Mouse (Mus musculus): ENCODE results near the gene Vmn1r93. TPM values are rescaled to one million over a fixed set of nuclear protein-coding genes. Genes with fewer than 3 reads are reported as not detected.
"Not testable (repeated sequence)": the region's sequence is repeated elsewhere in the genome, so short reads cannot be mapped to it uniquely, and the experiment has no call there.

Gene Vmn1r93
- polyA plus RNA-seq (2014; fragmentation: Nextera tagmentation; extraction: Ambion mirVana) = not detected in 2 replicates

- not testable (repeated sequence) for H3K4me1 ChIP-seq (ENCODE audit: control insufficient read depth, insufficient read depth, low read length); H3K4me2 ChIP-seq; H3K4me3 ChIP-seq (ENCODE audit: low read depth, low read length); H3K9me3 ChIP-seq (replicated peaks; ENCODE audit: control insufficient read depth, low read length); H3K36me3 ChIP-seq (ENCODE audit: control insufficient read depth, insufficient read depth, low read length); H3K9ac ChIP-seq (ENCODE audit: low read depth, low read length); H3K27ac ChIP-seq (ENCODE audit: low read depth, low read length); ATAC-seq (replicated peaks; ENCODE audit: insufficient number of reproducible peaks, low FRiP score, low TSS enrichment); H3K27me3 ChIP-seq (ENCODE audit: control insufficient read depth, insufficient read depth, low read length)
- WGBS (ENCODE audit: insufficient replicate concordance) = no CpG with 5 or more reads among the region's 5 CpGs
These were observed at the start of gene Vmn1r93 for GRCm38 (mm10) chr7:20138988-20139387. Vmn1r93 (minus strand) TSS chr7:20139088.

GRCm38 (mm10) chr7:20168277-20168676 lies 29.4 kb upstream of the Vmn1r93 start, which contains the start of gene Vmn1r94:
Vmn1r94 (minus strand) TSS chr7:20168377.
- WGBS (ENCODE audit: insufficient replicate concordance) = no CpG with 5 or more reads among the region's 3 CpGs
- ATAC-seq (replicated peaks; ENCODE audit: insufficient number of reproducible peaks, low FRiP score, low TSS enrichment); H3K27ac ChIP-seq (ENCODE audit: low read depth, low read length); H3K9ac ChIP-seq (ENCODE audit: low read depth, low read length); H3K27me3 ChIP-seq (ENCODE audit: control insufficient read depth, insufficient read depth, low read length); H3K4me3 ChIP-seq (ENCODE audit: low read depth, low read length); H3K9me3 ChIP-seq (replicated peaks; ENCODE audit: control insufficient read depth, low read length); H3K4me1 ChIP-seq (ENCODE audit: control insufficient read depth, insufficient read depth, low read length); H3K36me3 ChIP-seq (ENCODE audit: control insufficient read depth, insufficient read depth, low read length); H3K4me2 ChIP-seq: not testable (repeated sequence)

GRCm38 (mm10) chr7:20122479-20122878 lies 16.4 kb downstream of the Vmn1r93 start, which contains the start of gene Gm16442:
Gm16442 (minus strand) TSS chr7:20122579.
- ATAC-seq (replicated peaks; ENCODE audit: insufficient number of reproducible peaks, low FRiP score, low TSS enrichment); H3K36me3 ChIP-seq (ENCODE audit: control insufficient read depth, insufficient read depth, low read length); H3K9ac ChIP-seq (ENCODE audit: low read depth, low read length); H3K27me3 ChIP-seq (ENCODE audit: control insufficient read depth, insufficient read depth, low read length); H3K4me3 ChIP-seq (ENCODE audit: low read depth, low read length); H3K4me2 ChIP-seq; H3K4me1 ChIP-seq (ENCODE audit: control insufficient read depth, insufficient read depth, low read length); H3K27ac ChIP-seq (ENCODE audit: low read depth, low read length); H3K9me3 ChIP-seq (replicated peaks; ENCODE audit: control insufficient read depth, low read length): not testable (repeated sequence)
- WGBS (ENCODE audit: insufficient replicate concordance) = no CpG with 5 or more reads among the region's 2 CpGs

GRCm38 (mm10) chr7:20099380-20099779 lies 39.5 kb downstream of the Vmn1r93 start, which contains the start of gene Vmn1r91:
Vmn1r91 (plus strand) TSS chr7:20099680.
- H3K9me3 ChIP-seq (replicated peaks; ENCODE audit: control insufficient read depth, low read length); ATAC-seq (replicated peaks; ENCODE audit: insufficient number of reproducible peaks, low FRiP score, low TSS enrichment); H3K27me3 ChIP-seq (ENCODE audit: control insufficient read depth, insufficient read depth, low read length); H3K4me3 ChIP-seq (ENCODE audit: low read depth, low read length); H3K4me1 ChIP-seq (ENCODE audit: control insufficient read depth, insufficient read depth, low read length); H3K4me2 ChIP-seq; H3K27ac ChIP-seq (ENCODE audit: low read depth, low read length); H3K36me3 ChIP-seq (ENCODE audit: control insufficient read depth, insufficient read depth, low read length); H3K9ac ChIP-seq (ENCODE audit: low read depth, low read length): not testable (repeated sequence)
- WGBS (ENCODE audit: insufficient replicate concordance) = 80% methylated on average over 5 of the region's 5 CpGs

Other genes starting within 250 kb of the Vmn1r93 start
- gene Pvr, start 217.9 kb downstream of the Vmn1r93 start, polyA plus RNA-seq (2014; fragmentation: Nextera tagmentation; extraction: Ambion mirVana) = 12.0 and 13.0 TPM in 2 replicates
- gene Igsf23, start 188.3 kb downstream of the Vmn1r93 start, polyA plus RNA-seq (2014; fragmentation: Nextera tagmentation; extraction: Ambion mirVana) = 0.84 and 2.0 TPM in 2 replicates
- gene Ceacam20, start 173.7 kb downstream of the Vmn1r93 start, polyA plus RNA-seq (2014; fragmentation: Nextera tagmentation; extraction: Ambion mirVana) = not detected in 2 replicates
- not detected in 2 replicates for gene Nlrp9b, start 147.6 kb downstream of the Vmn1r93 start, polyA plus RNA-seq (2014; fragmentation: Nextera tagmentation; extraction: Ambion mirVana)
- not detected in 2 replicates for gene Vmn1r91, start 39.4 kb downstream of the Vmn1r93 start, polyA plus RNA-seq (2014; fragmentation: Nextera tagmentation; extraction: Ambion mirVana)
- gene Gm16442, start 16.5 kb downstream of the Vmn1r93 start, polyA plus RNA-seq (2014; fragmentation: Nextera tagmentation; extraction: Ambion mirVana) = not detected in 2 replicates
- not detected in 2 replicates for gene Vmn1r94, start 29.3 kb upstream of the Vmn1r93 start, polyA plus RNA-seq (2014; fragmentation: Nextera tagmentation; extraction: Ambion mirVana)
- not detected in 2 replicates for gene Vmn1r95, start 54.6 kb upstream of the Vmn1r93 start, polyA plus RNA-seq (2014; fragmentation: Nextera tagmentation; extraction: Ambion mirVana)
- gene Gm6164, start 66.5 kb upstream of the Vmn1r93 start, polyA plus RNA-seq (2014; fragmentation: Nextera tagmentation; extraction: Ambion mirVana) = not detected in 2 replicates
- gene Gm4498, start 94.7 kb upstream of the Vmn1r93 start, polyA plus RNA-seq (2014; fragmentation: Nextera tagmentation; extraction: Ambion mirVana) = not detected in 2 replicates
- gene Gm5890, start 123.7 kb upstream of the Vmn1r93 start, polyA plus RNA-seq (2014; fragmentation: Nextera tagmentation; extraction: Ambion mirVana) = not detected in 2 replicates
- not detected in 2 replicates for gene Gm4133, start 195.0 kb upstream of the Vmn1r93 start, polyA plus RNA-seq (2014; fragmentation: Nextera tagmentation; extraction: Ambion mirVana)
- not detected in 2 replicates for gene Gm5728, start 236.3 kb upstream of the Vmn1r93 start, polyA plus RNA-seq (2014; fragmentation: Nextera tagmentation; extraction: Ambion mirVana)